Mouse (Mus musculus): ENCODE data around the gene Cpsf6. TPM values are rescaled to one million over a fixed set of nuclear protein-coding genes. Genes with fewer than 3 reads are reported as not detected.

Gene Cpsf6
- polyA plus RNA-seq, 1 experiment from 2014 or later = 93.0 TPM

GRCm38 (mm10) chr10:117400246-117400954 is 20.6 kb upstream of the Cpsf6 start:
- H3K27ac ChIP-seq (replicated peaks in 1 of 2; ENCODE audit: control insufficient read depth in 1 of 2, insufficient read depth in 1 of 2, low read depth in 2 of 2, low read length in 2 of 2) = no peak overlapping the region
- 80% methylated on average over 4 of the region's 4 CpGs for WGBS
- peaks cover 0 to 5% of the 10 kb centered on the region in 2 experiments; a peak in 2 of 4 replicates for H3K4me1 ChIP-seq (ENCODE audit: control insufficient read depth in 2 of 2, insufficient read depth in 2 of 2, low read length in 2 of 2)
- no peaks in the 10 kb centered on the region for H3K36me3 ChIP-seq (ENCODE audit: control insufficient read depth, insufficient read depth, low read length)
- no peak for ATAC-seq (ENCODE audit: insufficient number of reproducible peaks, insufficient read depth, low FRiP score, low read depth)
- no peak overlapping the region for H3K9ac ChIP-seq (ENCODE audit: low read length)
- H3K4me3 ChIP-seq (ENCODE audit: control insufficient read depth in 1 of 2, insufficient read depth in 1 of 2, low read depth in 1 of 2, low read length in 2 of 2) = no peak overlapping the region
- H3K9me3 ChIP-seq (ENCODE audit: control insufficient read depth, low read length) = no peaks in the 10 kb centered on the region
- no peaks in the 10 kb centered on the region for H3K27me3 ChIP-seq (ENCODE audit: control insufficient read depth, insufficient read depth, low read length)
- no peak overlapping the region for H3K4me2 ChIP-seq (ENCODE audit: low read length)

GRCm38 (mm10) chr10:117399839-117400238 is 20.0 kb upstream of the Cpsf6 start:
- ATAC-seq (ENCODE audit: insufficient number of reproducible peaks, insufficient read depth, low FRiP score, low read depth) = no peak
- WGBS = 92% methylated on average over 3 of the region's 3 CpGs

DNA sequence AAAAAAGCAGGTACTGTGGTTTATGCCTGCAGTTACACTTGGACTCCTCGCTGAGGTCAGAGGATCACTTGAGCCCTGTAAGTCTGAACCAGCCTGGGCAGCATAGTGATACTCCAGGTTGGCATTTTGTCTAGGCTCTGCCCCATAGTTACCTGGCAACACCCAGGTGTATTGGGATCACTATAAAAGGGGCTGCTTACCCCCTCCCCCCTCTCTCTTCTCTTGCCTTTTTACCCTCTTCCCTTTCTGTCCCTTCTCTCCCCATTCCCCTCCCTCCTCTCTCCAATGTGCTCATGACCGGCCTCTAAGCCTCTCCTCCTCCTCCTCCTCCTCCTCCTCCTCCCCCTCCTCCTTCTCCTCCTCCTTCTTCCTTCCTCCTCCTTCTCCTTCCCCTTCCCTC is 19.4 kb upstream of the Cpsf6 start:
- no peak overlapping the region for H3K27ac ChIP-seq (replicated peaks in 1 of 2; ENCODE audit: control insufficient read depth in 1 of 2, insufficient read depth in 1 of 2, low read depth in 2 of 2, low read length in 2 of 2)
- no peaks in the 10 kb centered on the region for H3K36me3 ChIP-seq (ENCODE audit: control insufficient read depth, insufficient read depth, low read length)
- no peaks in the 10 kb centered on the region for H3K9me3 ChIP-seq (ENCODE audit: control insufficient read depth, low read length)
- H3K4me2 ChIP-seq (ENCODE audit: low read length) = no peak overlapping the region
- WGBS = 60% methylated on average over 2 of the region's 2 CpGs
- H3K4me3 ChIP-seq (ENCODE audit: control insufficient read depth in 1 of 2, insufficient read depth in 1 of 2, low read depth in 1 of 2, low read length in 2 of 2) = no peak overlapping the region
- peaks cover 0 to 5% of the 10 kb centered on the region in 2 experiments; a peak in 2 of 4 replicates for H3K4me1 ChIP-seq (ENCODE audit: control insufficient read depth in 2 of 2, insufficient read depth in 2 of 2, low read length in 2 of 2)
- no peak overlapping the region for H3K9ac ChIP-seq (ENCODE audit: low read length)
- no peak for ATAC-seq (ENCODE audit: insufficient number of reproducible peaks, insufficient read depth, low FRiP score, low read depth)
- no peaks in the 10 kb centered on the region for H3K27me3 ChIP-seq (ENCODE audit: control insufficient read depth, insufficient read depth, low read length)

More at GRCm38 (mm10) chr10:117399839-117400238, 20.0 kb upstream of the Cpsf6 start:
- Histone ChIP-seq H3K4me2 (ENCODE audit: low read length) (no peak overlapping the region), H3K9ac (ENCODE audit: low read length) (no peak overlapping the region), H3K4me3 (ENCODE audit: control insufficient read depth in 1 of 2, insufficient read depth in 1 of 2, low read depth in 1 of 2, low read length in 2 of 2) (no peak overlapping the region), H3K4me1 (ENCODE audit: control insufficient read depth in 2 of 2, insufficient read depth in 2 of 2, low read length in 2 of 2) (peaks cover 0 to 5% of the 10 kb centered on the region in 2 experiments; a peak in 2 of 4 replicates), H3K27ac (replicated peaks in 1 of 2; ENCODE audit: control insufficient read depth in 1 of 2, insufficient read depth in 1 of 2, low read depth in 2 of 2, low read length in 2 of 2) (no peak overlapping the region), H3K9me3 (ENCODE audit: control insufficient read depth, low read length) (no peaks in the 10 kb centered on the region), H3K27me3 (ENCODE audit: control insufficient read depth, insufficient read depth, low read length) (no peaks in the 10 kb centered on the region), H3K36me3 (ENCODE audit: control insufficient read depth, insufficient read depth, low read length) (no peaks in the 10 kb centered on the region)

GRCm38 (mm10) chr10:117398044-117398780 is 18.4 kb upstream of the Cpsf6 start:
- no peak overlapping the region for H3K4me3 ChIP-seq (ENCODE audit: control insufficient read depth in 1 of 2, insufficient read depth in 1 of 2, low read depth in 1 of 2, low read length in 2 of 2)
- H3K27ac ChIP-seq (replicated peaks in 1 of 2; ENCODE audit: control insufficient read depth in 1 of 2, insufficient read depth in 1 of 2, low read depth in 2 of 2, low read length in 2 of 2) = no peak overlapping the region
- no peaks in the 10 kb centered on the region for H3K27me3 ChIP-seq (ENCODE audit: control insufficient read depth, insufficient read depth, low read length)
- H3K9ac ChIP-seq (ENCODE audit: low read length) = no peak overlapping the region
- 69% methylated on average over 18 of the region's 18 CpGs for WGBS
- no peak for ATAC-seq (ENCODE audit: insufficient number of reproducible peaks, insufficient read depth, low FRiP score, low read depth)
- H3K4me2 ChIP-seq (ENCODE audit: low read length) = no peak overlapping the region
- H3K9me3 ChIP-seq (ENCODE audit: control insufficient read depth, low read length) = no peaks in the 10 kb centered on the region
- peaks cover 0 to 9% of the 10 kb centered on the region in 2 experiments; a peak in 3 of 4 replicates for H3K4me1 ChIP-seq (ENCODE audit: control insufficient read depth in 2 of 2, insufficient read depth in 2 of 2, low read length in 2 of 2)
- no peaks in the 10 kb centered on the region for H3K36me3 ChIP-seq (ENCODE audit: control insufficient read depth, insufficient read depth, low read length)

GRCm38 (mm10) chr10:117397106-117397625 is 17.4 kb upstream of the Cpsf6 start:
- 62% methylated on average over 7 of the region's 10 CpGs for WGBS
- peaks cover 0 to 9% of the 10 kb centered on the region in 2 experiments; a peak in 3 of 4 replicates for H3K4me1 ChIP-seq (ENCODE audit: control insufficient read depth in 2 of 2, insufficient read depth in 2 of 2, low read length in 2 of 2)
- no peak overlapping the region for H3K9ac ChIP-seq (ENCODE audit: low read length)

GRCm38 (mm10) chr10:117396386-117397048 is 16.7 kb upstream of the Cpsf6 start:
- 43% methylated on average over 18 of the region's 18 CpGs for WGBS
- Histone ChIP-seq H3K36me3 (ENCODE audit: control insufficient read depth, insufficient read depth, low read length) (no peaks in the 10 kb centered on the region), H3K9me3 (ENCODE audit: control insufficient read depth, low read length) (no peaks in the 10 kb centered on the region), H3K27ac (replicated peaks in 1 of 2; ENCODE audit: control insufficient read depth in 1 of 2, insufficient read depth in 1 of 2, low read depth in 2 of 2, low read length in 2 of 2) (no peak overlapping the region), H3K4me1 (ENCODE audit: control insufficient read depth in 2 of 2, insufficient read depth in 2 of 2, low read length in 2 of 2) (peaks cover 0 to 9% of the 10 kb centered on the region in 2 experiments; a peak in 3 of 4 replicates), H3K4me3 (ENCODE audit: control insufficient read depth in 1 of 2, insufficient read depth in 1 of 2, low read depth in 1 of 2, low read length in 2 of 2) (no peak overlapping the region), H3K27me3 (ENCODE audit: control insufficient read depth, insufficient read depth, low read length) (no peaks in the 10 kb centered on the region), H3K4me2 (ENCODE audit: low read length) (peak overlapping the region; percentile 52), H3K9ac (ENCODE audit: low read length) (peak overlapping the region; percentile 25; the same call in 1 of the 2 replicates)
- no peak for ATAC-seq (ENCODE audit: insufficient number of reproducible peaks, insufficient read depth, low FRiP score, low read depth)

More at GRCm38 (mm10) chr10:117397106-117397625, 17.4 kb upstream of the Cpsf6 start:
- Histone ChIP-seq H3K4me2 (ENCODE audit: low read length) (peak overlapping the region; percentile 52), H3K27me3 (ENCODE audit: control insufficient read depth, insufficient read depth, low read length) (no peaks in the 10 kb centered on the region), H3K36me3 (ENCODE audit: control insufficient read depth, insufficient read depth, low read length) (no peaks in the 10 kb centered on the region), H3K27ac (replicated peaks in 1 of 2; ENCODE audit: control insufficient read depth in 1 of 2, insufficient read depth in 1 of 2, low read depth in 2 of 2, low read length in 2 of 2) (no peak overlapping the region), H3K4me3 (ENCODE audit: control insufficient read depth in 1 of 2, insufficient read depth in 1 of 2, low read depth in 1 of 2, low read length in 2 of 2) (no peak overlapping the region), H3K9me3 (ENCODE audit: control insufficient read depth, low read length) (no peaks in the 10 kb centered on the region)
- no peak for ATAC-seq (ENCODE audit: insufficient number of reproducible peaks, insufficient read depth, low FRiP score, low read depth)

- WGBS = 93% methylated on average over 2 of the region's 2 CpGs
- Histone ChIP-seq H3K9ac (ENCODE audit: low read length) (no peak overlapping the region), H3K4me3 (ENCODE audit: control insufficient read depth in 1 of 2, insufficient read depth in 1 of 2, low read depth in 1 of 2, low read length in 2 of 2) (no peak overlapping the region), H3K27ac (replicated peaks in 1 of 2; ENCODE audit: control insufficient read depth in 1 of 2, insufficient read depth in 1 of 2, low read depth in 2 of 2, low read length in 2 of 2) (no peak overlapping the region), H3K27me3 (ENCODE audit: control insufficient read depth, insufficient read depth, low read length) (no peaks in the 10 kb centered on the region), H3K4me1 (ENCODE audit: control insufficient read depth in 2 of 2, insufficient read depth in 2 of 2, low read length in 2 of 2) (peaks cover 0 to 9% of the 10 kb centered on the region in 2 experiments; a peak in 3 of 4 replicates), H3K36me3 (ENCODE audit: control insufficient read depth, insufficient read depth, low read length) (no peaks in the 10 kb centered on the region), H3K9me3 (ENCODE audit: control insufficient read depth, low read length) (no peaks in the 10 kb centered on the region), H3K4me2 (ENCODE audit: low read length) (no peak overlapping the region)
- no peak for ATAC-seq (ENCODE audit: insufficient number of reproducible peaks, insufficient read depth, low FRiP score, low read depth)
Measured at GRCm38 (mm10) chr10:117395801-117396200, 16.0 kb upstream of the Cpsf6 start.
